Mouse (Mus musculus): ENCODE results near the gene Olfr770.
"Not testable (repeated sequence)": the region's sequence is repeated elsewhere in the genome, so short reads cannot be mapped to it uniquely, and the experiment has no call there.

The Olfr770 gene

GRCm38 (mm10) chr10:129138898-129139297, at the start of gene Olfr770:
TSS of gene Olfr770 (minus strand) at chr10:129138998.
- DNase-seq (ENCODE audit: low spot score) = no peak

DNA sequence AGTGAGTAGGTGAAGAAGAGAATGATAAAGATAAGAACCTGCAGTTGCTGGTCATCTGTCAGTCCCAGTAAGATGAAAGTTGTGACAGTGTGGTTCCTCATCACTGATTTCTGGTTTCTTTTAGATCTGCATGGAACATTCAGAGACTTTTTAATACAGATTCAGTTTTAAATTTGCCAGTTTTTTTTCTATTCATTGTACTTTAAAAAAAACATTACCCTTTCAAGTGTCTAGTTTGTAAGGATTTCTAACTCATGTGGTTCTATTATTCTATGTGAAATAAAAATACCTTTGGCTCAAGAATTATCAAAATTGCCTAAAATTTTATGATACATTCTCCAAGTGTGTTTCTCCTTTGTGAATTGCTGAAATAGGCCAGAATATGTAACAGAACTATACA, 48.5 kb upstream of the Olfr770 start, which contains the start of gene Olfr773:
Olfr773 (minus strand) TSS at position 101 of the 400 bp plus-strand sequence.
- not testable (repeated sequence) for DNase-seq (ENCODE audit: low spot score)

GRCm38 (mm10) chr10:129177821-129178220, 39.0 kb upstream of the Olfr770 start, which contains the start of gene Olfr772:
TSS of gene Olfr772 (minus strand) at chr10:129177921.
- DNase-seq (ENCODE audit: low spot score) = not testable (repeated sequence)

GRCm38 (mm10) chr10:129164651-129165050, 25.9 kb upstream of the Olfr770 start, which contains the start of gene Olfr771:
TSS of gene Olfr771 (minus strand) at chr10:129164751.
- DNase-seq (ENCODE audit: low spot score) = no peak

DNA sequence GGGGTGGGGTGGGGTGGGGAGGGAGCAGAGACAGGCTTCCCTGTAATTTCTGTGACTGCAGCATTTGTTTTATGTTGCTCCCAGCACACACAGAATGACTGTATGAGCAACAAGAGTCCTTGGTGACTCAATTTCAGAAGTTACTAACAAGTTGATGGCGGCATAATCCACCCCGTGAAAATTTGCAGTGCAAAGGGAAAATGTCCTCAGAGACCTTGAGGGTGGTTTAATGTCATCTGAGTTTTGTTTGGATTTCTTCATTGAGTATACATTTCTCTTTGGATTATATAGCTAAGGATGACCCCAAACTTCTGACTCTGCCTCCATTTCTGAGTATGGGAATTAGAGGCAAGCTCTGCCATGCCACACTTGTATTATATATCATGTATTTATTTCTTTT, 21.0 kb downstream of the Olfr770 start, which contains the start of gene Olfr769:
Olfr769 (minus strand) TSS at position 101 of the 400 bp plus-strand sequence.
- no peak for DNase-seq (ENCODE audit: low spot score)

DNA sequence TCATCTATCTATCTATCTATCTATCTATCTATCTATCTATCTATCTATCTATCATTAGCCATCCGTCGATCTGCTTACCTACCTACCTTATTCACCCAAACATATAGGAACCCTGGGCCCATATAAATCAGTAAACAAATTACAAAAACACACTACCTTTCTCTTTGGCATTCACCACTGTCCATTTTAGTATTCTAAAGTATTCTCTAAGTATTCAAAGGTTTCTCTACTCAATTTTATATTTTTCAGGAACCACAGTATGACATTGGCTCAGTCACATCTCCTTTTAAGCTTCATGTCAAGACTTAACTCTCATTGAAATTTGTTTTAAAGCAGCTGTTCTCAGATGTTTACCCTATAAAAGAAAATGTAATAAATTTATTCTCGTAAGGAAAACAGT, 23.7 kb downstream of the Olfr770 start:
- no peak for DNase-seq (ENCODE audit: low spot score)

GRCm38 (mm10) chr10:129101231-129101630, 37.6 kb downstream of the Olfr770 start:
- no peak for DNase-seq (ENCODE audit: low spot score)

GRCm38 (mm10) chr10:129099275-129099674, 39.5 kb downstream of the Olfr770 start, which contains the start of gene Olfr768:
TSS of gene Olfr768 (minus strand) at chr10:129099375.
- DNase-seq (ENCODE audit: low spot score) = no peak

- not testable (repeated sequence) for DNase-seq (ENCODE audit: low spot score)
These were observed 56.0 kb downstream of the Olfr770 start, which contains the start of gene Olfr767 for GRCm38 (mm10) chr10:129082810-129083209. TSS of gene Olfr767 (minus strand) at chr10:129082910.
